Mouse (Mus musculus) kidney, adult 2 months (tissue): ENCODE measurements at regions not wholly inside any gene's neighbourhood (a gene's known extent, or its start where the extent isn't known, plus 50 kb on each side); places are given as distances from the start of the nearest gene placed in this dataset.

ENCODE experiments used
- CTCF ChIP-seq: fragments of 200-500 bp; conservative IDR thresholded peaks from 2 replicates; pipeline ENCODE4 v1.5.1; 2011; ENCODE audit warnings: low read depth, mild to moderate bottlenecking, control low read depth, low read length, moderate library complexity, mixed read lengths; ENCODE audit not compliant: insufficient read depth, insufficient read length
- POLR2A ChIP-seq: fragments of 200-500 bp; IDR thresholded peaks from one replicate; pipeline ENCODE4 v1.6.1; 2011; ENCODE audit warnings: low read depth, low read length, control low read depth

- TF ChIP-seq CTCF (no peak), POLR2A (no peak)
Measured at GRCm38 (mm10) chr19:30452671-30453070, 96.8 kb downstream of the Dkk1 start.
